18 mouse cellular contexts compared by ENCODE assay signal in genomic region chr7:122381560-122381959, GRCm38 (mm10).
DNase-seq lines count a peak whose midpoint lies in the region; ATAC-seq and TF ChIP-seq lines count a peak whose summit lies in the region.
"Had no signal": no experiment of that assay in that cellular context is flagged by ENCODE, and none has a peak within 500 bp of the region (broad histone marks: within the 10 kb centered on the region; RNA-seq: fewer than 3 reads in every experiment).

No protein-coding gene starts in this region.

- 43% methylated on average over 10 of the region's 10 CpGs for WGBS in intestine, postnatal 0 days
- WGBS in intestine, embryonic 15.5 days, result 53% methylated on average over 10 of the region's 10 CpGs

- H3K36me3 ChIP-seq in intestine, postnatal 0 days (ENCODE audit: control insufficient read depth, insufficient read depth), result no peaks in the 10 kb centered on the region
- H3K36me3 ChIP-seq in intestine, embryonic 15.5 days, result no peaks in the 10 kb centered on the region
- peaks cover 33 to 81% of the 10 kb centered on the region in 2 experiments for H3K36me3 ChIP-seq in CH12.LX (replicated peaks in 1 of 2; ENCODE audit: control insufficient read depth in 1 of 2, insufficient read depth in 1 of 2, low read length in 1 of 2)
- H3K36me3 ChIP-seq: embryonic facial prominence, embryonic 12.5 days; heart, embryonic 13.5 days; liver, embryonic 12.5 days; lung, embryonic 15.5 days; stomach, embryonic 15.5 days had no signal

- H3K27ac ChIP-seq in intestine, postnatal 0 days (ENCODE audit: low read depth, low read length), result no peak overlapping the region
- H3K27ac ChIP-seq in intestine, embryonic 15.5 days, result no peak overlapping the region
- H3K27ac ChIP-seq in CH12.LX (ENCODE audit: insufficient read depth, low read depth), result no peak overlapping the region
- H3K27ac ChIP-seq: embryonic facial prominence, embryonic 12.5 days; gastrocnemius, adult 2 months; heart, embryonic 13.5 days; liver, embryonic 12.5 days; lung, embryonic 15.5 days; macrophage; stomach, embryonic 15.5 days had no signal

- in situ Hi-C loops in CH12.LX (cut with MboI; ENCODE audit: low pct_ligation_motif_present, low pct_unique_long_range_greater_than_20kb, low sequenced_read_pairs), result no loop called here

- no peak for TF ChIP-seq EP300 in CH12.LX (IDR thresholded peaks at IDR 0.05; ENCODE audit: low read length)

- no peak overlapping the region for H3K4me3 ChIP-seq in intestine, postnatal 0 days (ENCODE audit: low read depth, low read length)
- no peak overlapping the region for H3K4me3 ChIP-seq in intestine, embryonic 15.5 days (replicated peaks)
- no peak overlapping the region for H3K4me3 ChIP-seq in CH12.LX (replicated peaks in 1 of 3; ENCODE audit: low read depth in 2 of 3, low read length in 2 of 3, poor library complexity in 1 of 3)
- H3K4me3 ChIP-seq: embryonic facial prominence, embryonic 12.5 days; gastrocnemius, adult 2 months; heart, embryonic 13.5 days; liver, embryonic 12.5 days; lung, embryonic 15.5 days; stomach, embryonic 15.5 days had no signal

- H3K9ac ChIP-seq in intestine, postnatal 0 days (ENCODE audit: low read depth, low read length), result no peak overlapping the region
- no peak overlapping the region for H3K9ac ChIP-seq in intestine, embryonic 15.5 days
- no peak overlapping the region for H3K9ac ChIP-seq in CH12.LX (ENCODE audit: insufficient read depth, low read depth)
- H3K9ac ChIP-seq: embryonic facial prominence, embryonic 12.5 days; heart, embryonic 13.5 days; liver, embryonic 12.5 days; lung, embryonic 15.5 days; stomach, embryonic 15.5 days had no signal

- peak; percentile 37 for TF ChIP-seq RAD21 in CH12.LX (IDR thresholded peaks at IDR 0.05; ENCODE audit: low read depth, low read length)

- 0 out of 2 replicates have a peak, but pooled peaks have one; percentile 15 for TF ChIP-seq CTCF in intestine, postnatal 0 days (IDR thresholded peaks at IDR 0.05; ENCODE audit: low read depth)
- peak in 1 of 2 experiments; percentile 45; a peak in 2 of 4 replicates for TF ChIP-seq CTCF in CH12.LX (conservative IDR thresholded peaks at IDR 0.05 in 1 of 2, IDR thresholded peaks at IDR 0.05 in 1 of 2; ENCODE audit: low read depth in 2 of 2, low read length in 2 of 2)

- no peaks in the 10 kb centered on the region for H3K27me3 ChIP-seq in intestine, postnatal 0 days (replicated peaks; ENCODE audit: control insufficient read depth, insufficient read depth, low read length)
- no peaks in the 10 kb centered on the region for H3K27me3 ChIP-seq in intestine, embryonic 15.5 days (replicated peaks)
- H3K27me3 ChIP-seq in CH12.LX (replicated peaks), result no peaks in the 10 kb centered on the region
- H3K27me3 ChIP-seq: embryonic facial prominence, embryonic 12.5 days; heart, embryonic 13.5 days; liver, embryonic 12.5 days; stomach, embryonic 15.5 days had no signal

- no peak for DNase-seq in CH12.LX (ENCODE audit: extremely low read depth)
- peak; percentile 63 for DNase-seq in cerebellum, adult 9-10 months
- peak; percentile 51 for DNase-seq in thymus, postnatal 14 days
- DNase-seq in spleen, adult 18-20 months, result no peak
- DNase-seq: gastrocnemius, adult 2 months; left cerebral cortex, postnatal 4 days had no signal

- H3K79me2 ChIP-seq in CH12.LX (replicated peaks; ENCODE audit: control insufficient read depth, extremely low read depth, insufficient read depth, poor library complexity, severe bottlenecking), result peaks cover 67% of the 10 kb centered on the region

- no peaks in the 10 kb centered on the region for H3K4me1 ChIP-seq in intestine, postnatal 0 days (replicated peaks; ENCODE audit: control insufficient read depth, insufficient read depth, low read length)
- H3K4me1 ChIP-seq in intestine, embryonic 15.5 days (replicated peaks), result peaks cover 3% of the 10 kb centered on the region; the same call in 1 of the 2 replicates
- H3K4me1 ChIP-seq in CH12.LX (ENCODE audit: control insufficient read depth in 1 of 2, insufficient read depth in 2 of 2), result peaks cover 23 to 81% of the 10 kb centered on the region in 2 experiments
- H3K4me1 ChIP-seq: liver, embryonic 12.5 days; stomach, embryonic 15.5 days had no signal

- dilution Hi-C loops in CH12.LX (cut with MboI; ENCODE audit: extremely low pct_ligation_motif_present, extremely low pct_unique_long_range_greater_than_20kb, low sequenced_read_pairs), result no loop called here

- no peak overlapping the region for H3K4me2 ChIP-seq in intestine, postnatal 0 days (replicated peaks; ENCODE audit: low read depth)
- H3K4me2 ChIP-seq in intestine, embryonic 15.5 days (replicated peaks), result no peak overlapping the region
- H3K4me2 ChIP-seq in CH12.LX (ENCODE audit: insufficient read depth, low read depth, poor library complexity, severe bottlenecking), result no peak overlapping the region
- H3K4me2 ChIP-seq: embryonic facial prominence, embryonic 12.5 days; heart, embryonic 13.5 days; liver, embryonic 12.5 days; lung, embryonic 15.5 days; stomach, embryonic 15.5 days had no signal

- TF ChIP-seq POLR2A in CH12.LX (IDR thresholded peaks at IDR 0.05; ENCODE audit: low read depth, low read length), result no peak

- no peak for ATAC-seq in intestine, postnatal 0 days
- ATAC-seq in intestine, embryonic 15.5 days, result no peak
- ATAC-seq in megakaryocyte progenitor cell, adult 5-6 weeks (replicated peaks; ENCODE audit: poor library complexity), result no peak
- ATAC-seq: forebrain, embryonic 16.5 days; inflammation-experienced regulatory T-cells, adult 6 months; liver, embryonic 12.5 days; midbrain, embryonic 16.5 days had no signal

- H3K9me3 ChIP-seq in intestine, postnatal 0 days (ENCODE audit: control insufficient read depth), result no peaks in the 10 kb centered on the region
- no peaks in the 10 kb centered on the region for H3K9me3 ChIP-seq in intestine, embryonic 15.5 days
- no peaks in the 10 kb centered on the region for H3K9me3 ChIP-seq in CH12.LX (replicated peaks; ENCODE audit: low read length)
- H3K9me3 ChIP-seq: embryonic facial prominence, embryonic 12.5 days; heart, embryonic 13.5 days; liver, embryonic 12.5 days; lung, embryonic 15.5 days; stomach, embryonic 15.5 days had no signal

TF ChIP-seq in CH12.LX, 34 proteins besides CTCF, POLR2A, EP300 and RAD21:
- TF ChIP-seq ZKSCAN1 (IDR thresholded peaks at IDR 0.05; ENCODE audit: borderline replicate concordance, low read depth, low read length) (no peak), TCF12 (IDR thresholded peaks at IDR 0.05; ENCODE audit: low read depth, low read length) (0 out of 2 replicates have a peak, but pooled peaks have one; percentile 28), RCOR1 (conservative IDR thresholded peaks at IDR 0.05; ENCODE audit: low read depth, low read length) (no peak), ZC3H11A (IDR thresholded peaks at IDR 0.05; ENCODE audit: low read depth, low read length) (no peak), MAX (IDR thresholded peaks at IDR 0.05; ENCODE audit: low read length) (no peak), BHLHE40 (IDR thresholded peaks at IDR 0.05; ENCODE audit: low read depth, low read length) (peak; percentile 32; the same call in 1 of the 2 replicates), USF2 (conservative IDR thresholded peaks at IDR 0.05; ENCODE audit: low read depth, low read length) (peak; percentile 34; the same call in 1 of the 2 replicates), SMC3 (IDR thresholded peaks at IDR 0.05; ENCODE audit: low read depth, low read length) (peak; percentile 48), ZMIZ1 (IDR thresholded peaks at IDR 0.05; ENCODE audit: low read depth, low read length) (no peak), NRF1 (IDR thresholded peaks at IDR 0.05; ENCODE audit: low read depth, low read length) (no peak), IRF4 (IDR thresholded peaks at IDR 0.05; ENCODE audit: low read depth, low read length) (no peak), NELFE (IDR thresholded peaks at IDR 0.05; ENCODE audit: low read depth, low read length) (no peak), SIN3A (IDR thresholded peaks at IDR 0.05; ENCODE audit: low read length) (no peak), USF1 (IDR thresholded peaks at IDR 0.05; ENCODE audit: low read depth, low read length) (no peak), CHD1 (IDR thresholded peaks at IDR 0.05; ENCODE audit: low read depth, low read length) (no peak), UBTF (IDR thresholded peaks at IDR 0.05; ENCODE audit: low read depth, low read length) (no peak), TBP (conservative IDR thresholded peaks at IDR 0.05; ENCODE audit: low read depth, low read length) (no peak), E2F4 (IDR thresholded peaks at IDR 0.05; ENCODE audit: insufficient replicate concordance, low read depth, low read length) (no peak), GABPA (IDR thresholded peaks at IDR 0.05; ENCODE audit: insufficient replicate concordance, low read depth, low read length) (no peak), MEF2A (IDR thresholded peaks at IDR 0.05; ENCODE audit: borderline replicate concordance, low read depth, low read length) (no peak), CHD2 (IDR thresholded peaks at IDR 0.05; ENCODE audit: low read length) (no peak), MXI1 (IDR thresholded peaks at IDR 0.05; ENCODE audit: low read depth, low read length) (no peak)

Comparison
In these comparisons a context has a peak if more than half of its experiments do, and no peak if none do; other contexts are left out.
1. DNase-seq: peak in cerebellum, adult 9-10 months (single experiment) and thymus, postnatal 14 days (single experiment); none in CH12.LX (single experiment) and spleen, adult 18-20 months (0 of 2).